In genomic region chrX:140457502-140457901, GRCm38 (mm10) we compare ENCODE assay signal across 7 mouse cellular contexts. TPM values are rescaled to one million over a fixed set of nuclear protein-coding genes. Genes with fewer than 3 reads are reported as not detected.
DNase-seq lines count a peak whose midpoint lies in the region; ATAC-seq lines count a peak whose summit lies in the region.

No protein-coding gene starts in this region.

- H3K27ac ChIP-seq in embryonic facial prominence, embryonic 13.5 days: no peak overlapping the region
- H3K27ac ChIP-seq in limb, embryonic 13.5 days: no peak overlapping the region

- H3K4me2 ChIP-seq in embryonic facial prominence, embryonic 13.5 days: peak overlapping the region; percentile 60
- H3K4me2 ChIP-seq in limb, embryonic 13.5 days (replicated peaks): peak overlapping the region; percentile 64

- 28% methylated on average over 12 of the region's 12 CpGs for WGBS in embryonic facial prominence, embryonic 13.5 days
- WGBS in limb, embryonic 13.5 days: 19% methylated on average over 12 of the region's 12 CpGs

- peaks cover 12% of the 10 kb centered on the region for H3K4me1 ChIP-seq in megakaryocyte, embryonic 14.5 days
- H3K4me1 ChIP-seq in embryonic facial prominence, embryonic 13.5 days: no peaks in the 10 kb centered on the region
- no peaks in the 10 kb centered on the region for H3K4me1 ChIP-seq in limb, embryonic 13.5 days

- peaks cover 10% of the 10 kb centered on the region for H3K27me3 ChIP-seq in megakaryocyte, embryonic 14.5 days (replicated peaks)
- peaks cover 23% of the 10 kb centered on the region for H3K27me3 ChIP-seq in embryonic facial prominence, embryonic 13.5 days
- H3K27me3 ChIP-seq in limb, embryonic 13.5 days: peaks cover 6% of the 10 kb centered on the region; the same call in 1 of the 2 replicates
- no peaks in the 10 kb centered on the region for H3K27me3 ChIP-seq in splenic B cell, adult 2 months (ENCODE audit: control insufficient read depth, insufficient read depth, low read length, poor library complexity, severe bottlenecking)

- peak; percentile 12 for DNase-seq in splenic B cell, adult 2 months (ENCODE audit: low read depth, low spot score)
- no peak for DNase-seq in spleen, adult 18-20 months
- no peak for DNase-seq in right cerebral cortex, postnatal 4 days

- peak overlapping the region; percentile 96 for H3K4me3 ChIP-seq in megakaryocyte, embryonic 14.5 days (replicated peaks)
- peak overlapping the region; percentile 57 for H3K4me3 ChIP-seq in embryonic facial prominence, embryonic 13.5 days
- peak overlapping the region; percentile 60 for H3K4me3 ChIP-seq in limb, embryonic 13.5 days

- peak overlapping the region; percentile 70; the same call in 1 of the 2 replicates for H3K9ac ChIP-seq in embryonic facial prominence, embryonic 13.5 days
- H3K9ac ChIP-seq in limb, embryonic 13.5 days: peak overlapping the region; percentile 66; the same call in 1 of the 2 replicates

- no peak for ATAC-seq in megakaryocyte, adult 5-6 weeks (ENCODE audit: poor library complexity, severe bottlenecking)
- no peak for ATAC-seq in embryonic facial prominence, embryonic 13.5 days (ENCODE audit: insufficient number of reproducible peaks, insufficient read depth, low FRiP score, low TSS enrichment, low read depth)
- ATAC-seq in limb, embryonic 13.5 days (ENCODE audit: low FRiP score, low read depth): no peak

- no peaks in the 10 kb centered on the region for H3K36me3 ChIP-seq in megakaryocyte, embryonic 14.5 days (replicated peaks; ENCODE audit: low read length)
- no peaks in the 10 kb centered on the region for H3K36me3 ChIP-seq in embryonic facial prominence, embryonic 13.5 days
- H3K36me3 ChIP-seq in limb, embryonic 13.5 days: no peaks in the 10 kb centered on the region
- no peaks in the 10 kb centered on the region for H3K36me3 ChIP-seq in splenic B cell, adult 2 months (ENCODE audit: control insufficient read depth, insufficient read depth, low read length, poor library complexity, severe bottlenecking)

- H3K9me3 ChIP-seq in megakaryocyte, embryonic 14.5 days: peaks cover 5% of the 10 kb centered on the region
- H3K9me3 ChIP-seq in embryonic facial prominence, embryonic 13.5 days: no peaks in the 10 kb centered on the region
- H3K9me3 ChIP-seq in limb, embryonic 13.5 days: no peaks in the 10 kb centered on the region

RNA-seq across cellular contexts. Expression of gene Prps1, which starts 1.1 kb away (rescaled TPM):
- polyA plus RNA-seq in megakaryocyte, embryonic 14.5 days (2012; ENCODE audit: insufficient read depth, low replicate concordance): 1.7 TPM in 1 of 2 replicates, not detected in the other
- total RNA-seq in megakaryocyte, adult 5-6 weeks (2015): 30.8 and 33.7 TPM in 2 replicates
- total RNA-seq in megakaryocyte, adult 5-6 weeks (2017): 17.8 and 26.5 TPM in 2 replicates
- 54.6 and 59.7 TPM in 2 replicates for polyA plus RNA-seq in embryonic facial prominence, embryonic 13.5 days (2015; fragmentation: Nextera tagmentation; extraction: Ambion mirVana)
- polyA plus RNA-seq in limb, embryonic 13.5 days (2015; fragmentation: Nextera tagmentation; extraction: Ambion mirVana): 57.1 and 61.6 TPM in 2 replicates

Comparison
In these comparisons a context has a peak if more than half of its experiments do, and no peak if none do; other contexts are left out.
1. RNA of gene Prps1, which starts 1.1 kb away (polyA plus RNA-seq): 57.1 to 61.6 TPM in limb, embryonic 13.5 days and 54.6 to 59.7 TPM in embryonic facial prominence, embryonic 13.5 days; 1.7 TPM in megakaryocyte, embryonic 14.5 days; every median in the first group is over 10 times any median in the second.
2. Peak in every context shown above with its lines, with median percentiles within 50 percentile points of each other: H3K4me3 ChIP-seq.